Mouse (Mus musculus) urinary bladder, postnatal 36 days (tissue): Measurements from ENCODE around the gene Sfr1.

Source experiments
- DNase-seq, 2 experiments: peaks; one replicate each; pipeline ENCODE4 v3.0.0; 2022; ENCODE audit warnings: low spot score in 2 of 2, mixed read lengths in 1 of 2

Gene Sfr1

GRCm38 (mm10) chr19:47731071-47731881 is at the start of gene Sfr1:
Sfr1 (plus strand) TSS chr19:47731682.
- DNase-seq: peak; percentile 94 to 99

GRCm38 (mm10) chr19:47689592-47689991 is 41.9 kb upstream of the Sfr1 start:
- DNase-seq: no peak

GRCm38 (mm10) chr19:47691994-47692393 is 39.5 kb upstream of the Sfr1 start, which contains the start of gene Col17a1:
Col17a1 (minus strand) TSS chr19:47692094.
- DNase-seq: no peak

- no peak for DNase-seq
Measured at GRCm38 (mm10) chr19:47695725-47696124, 35.8 kb upstream of the Sfr1 start.

- DNase-seq: no peak
Measured at GRCm38 (mm10) chr19:47696411-47696810, 35.1 kb upstream of the Sfr1 start.

GRCm38 (mm10) chr19:47697067-47697466 is 34.4 kb upstream of the Sfr1 start:
- no peak for DNase-seq

- DNase-seq: no peak
Measured at GRCm38 (mm10) chr19:47698266-47698665, 33.2 kb upstream of the Sfr1 start.

GRCm38 (mm10) chr19:47699743-47700142 is 31.7 kb upstream of the Sfr1 start:
- peak; percentile 30 to 57 for DNase-seq

- DNase-seq: no peak
Measured at GRCm38 (mm10) chr19:47700509-47700908, 31.0 kb upstream of the Sfr1 start.

- no peak for DNase-seq
Measured at GRCm38 (mm10) chr19:47705080-47705771, 26.3 kb upstream of the Sfr1 start.

- no peak for DNase-seq
Measured at GRCm38 (mm10) chr19:47705772-47706309, 25.6 kb upstream of the Sfr1 start.

- no peak for DNase-seq
Measured at GRCm38 (mm10) chr19:47710376-47710775, 21.1 kb upstream of the Sfr1 start.

GRCm38 (mm10) chr19:47713457-47713856 is 18.0 kb upstream of the Sfr1 start:
- DNase-seq: no peak

- DNase-seq: no peak
Measured at GRCm38 (mm10) chr19:47716144-47716543, 15.3 kb upstream of the Sfr1 start.

GRCm38 (mm10) chr19:47719147-47719546 is 12.3 kb upstream of the Sfr1 start:
- no peak for DNase-seq

GRCm38 (mm10) chr19:47722471-47722870 is 9.0 kb upstream of the Sfr1 start:
- no peak for DNase-seq

- no peak for DNase-seq
Measured at GRCm38 (mm10) chr19:47724903-47725302, 6.6 kb upstream of the Sfr1 start.

- DNase-seq: no peak
Measured at GRCm38 (mm10) chr19:47725643-47726140, 5.8 kb upstream of the Sfr1 start.

- peak; percentile 64 to 67 for DNase-seq
Measured at GRCm38 (mm10) chr19:47730691-47731070, 801 bp upstream of the Sfr1 start.

- DNase-seq: peak in 1 of 2 experiments; percentile 45
Measured at GRCm38 (mm10) chr19:47731931-47732330, 449 bp downstream of the Sfr1 start.

- no peak for DNase-seq
Measured at GRCm38 (mm10) chr19:47747072-47747471, 15.6 kb downstream of the Sfr1 start.

GRCm38 (mm10) chr19:47748950-47749349 is 17.5 kb downstream of the Sfr1 start:
- DNase-seq: no peak

- DNase-seq: no peak
Measured at GRCm38 (mm10) chr19:47750391-47750790, 18.9 kb downstream of the Sfr1 start.
